Mouse (Mus musculus): Measurements from ENCODE around the gene Ttc36. TPM values are rescaled to one million over a fixed set of nuclear protein-coding genes. Genes with fewer than 3 reads are reported as not detected.

Gene Ttc36
- total RNA-seq (2022) = 1 to 10 TPM; 3.7 to 9.0 (median 5.5) TPM

- DNase-seq = no peak
Measured at GRCm38 (mm10) chr9:44802808-44803450, at the start of gene Ttc36. TSS of gene Ttc36 (minus strand) at chr9:44803072.

DNA sequence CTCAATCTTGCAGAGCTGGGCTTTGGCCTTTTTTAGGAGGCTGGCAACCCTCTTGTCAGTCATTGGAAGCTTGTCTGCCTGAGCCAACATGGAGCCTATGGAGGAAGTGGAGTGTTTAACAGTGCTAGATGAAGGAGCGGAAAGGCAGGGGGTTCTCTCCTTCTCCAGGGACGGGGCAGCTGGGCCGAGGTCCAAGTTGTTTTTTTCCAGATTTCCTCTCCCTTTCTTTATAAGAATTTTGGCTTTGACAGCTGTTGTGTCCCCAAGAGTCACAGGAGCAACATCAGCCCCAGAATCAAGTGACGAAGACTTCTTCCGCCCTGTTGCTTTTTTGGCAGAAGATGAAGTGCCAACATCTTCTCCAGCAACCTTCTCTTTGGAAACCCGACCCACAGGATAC lies 44.6 kb upstream of the Ttc36 start:
- DNase-seq = no peak

GRCm38 (mm10) chr9:44841241-44841640 lies 38.4 kb upstream of the Ttc36 start:
- no peak for DNase-seq

DNA sequence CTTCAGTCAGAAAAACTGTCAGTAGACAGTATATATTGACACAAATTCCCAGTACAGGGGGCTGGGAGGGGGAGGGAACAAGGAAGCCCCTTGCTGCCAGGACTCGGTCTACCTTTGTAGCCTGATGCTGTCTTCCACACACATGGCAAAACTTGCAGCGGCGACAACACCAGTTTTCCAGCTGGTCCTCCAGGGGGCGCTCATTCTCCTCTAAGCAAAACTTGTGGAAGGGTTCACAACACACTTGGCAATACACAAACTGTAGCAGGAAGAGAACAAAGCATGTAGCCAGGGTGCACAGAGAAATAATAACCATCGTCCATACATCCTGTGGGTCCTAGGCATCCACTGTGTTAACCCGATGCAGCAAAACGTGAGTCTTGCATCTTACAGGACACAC lies 33.6 kb upstream of the Ttc36 start:
- DNase-seq = peak; percentile 47

DNA sequence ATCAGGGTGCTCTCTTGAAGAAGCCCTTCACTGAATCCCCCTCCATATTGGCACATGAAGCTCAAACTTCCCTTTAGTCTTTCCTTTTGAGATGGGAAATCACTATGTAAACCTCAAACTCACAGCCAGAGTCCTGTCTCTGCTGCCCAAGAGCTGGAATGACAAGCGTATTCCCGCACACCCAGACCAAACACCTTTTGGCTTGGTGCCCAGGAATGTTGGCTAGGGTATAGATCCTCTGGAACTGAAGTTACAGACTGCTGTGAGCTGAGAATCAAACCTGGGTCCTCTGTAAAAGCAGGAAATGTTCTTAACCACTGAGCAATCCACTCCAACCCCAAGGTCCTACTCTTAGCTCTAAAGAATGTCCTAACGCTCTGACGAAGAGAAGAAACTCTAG lies 29.5 kb upstream of the Ttc36 start:
- DNase-seq = no peak

GRCm38 (mm10) chr9:44830506-44830905 lies 27.6 kb upstream of the Ttc36 start:
- no peak for DNase-seq

GRCm38 (mm10) chr9:44828944-44829343 lies 26.1 kb upstream of the Ttc36 start:
- no peak for DNase-seq

DNA sequence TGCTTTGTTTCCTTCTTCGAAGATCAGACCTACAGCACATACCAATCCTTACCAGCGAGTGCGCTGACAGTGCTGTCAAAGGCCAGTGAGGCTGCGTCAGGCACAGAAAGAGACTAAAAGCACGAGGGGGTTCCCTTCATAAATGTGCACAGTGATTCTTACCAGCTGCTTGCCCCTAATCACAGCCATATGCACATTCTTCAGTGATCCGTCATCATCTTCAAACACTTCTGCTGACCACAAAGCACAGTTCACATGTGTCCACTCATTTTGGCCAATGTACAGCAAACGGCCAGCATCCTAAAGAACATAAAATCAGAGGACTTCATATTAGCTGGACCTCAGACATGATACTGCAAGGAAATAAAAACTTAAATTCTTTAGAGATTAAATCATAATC lies 23.8 kb upstream of the Ttc36 start:
- no peak for DNase-seq

- DNase-seq = no peak
Measured at GRCm38 (mm10) chr9:44819920-44820827, 17.3 kb upstream of the Ttc36 start.

DNA sequence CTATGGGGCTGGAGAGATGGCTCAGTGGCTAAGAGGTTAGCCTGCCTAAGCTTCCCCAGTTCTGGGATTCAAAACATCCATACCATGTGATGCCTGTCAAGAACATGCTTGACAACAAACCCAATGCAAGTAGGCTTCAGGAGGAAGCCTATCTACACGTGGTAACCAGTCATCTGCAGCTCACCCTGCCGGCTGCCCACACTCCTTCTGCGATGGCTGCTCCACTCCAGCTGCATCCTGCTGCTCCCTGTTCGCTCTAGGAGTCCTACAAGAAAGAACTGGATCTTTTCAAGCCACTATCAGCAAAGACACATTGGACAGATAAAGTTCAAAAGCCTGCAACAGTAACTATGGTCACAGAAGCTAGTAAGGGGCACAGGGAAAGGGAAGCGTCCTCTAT lies 14.7 kb upstream of the Ttc36 start:
- no peak for DNase-seq

- DNase-seq = no peak
Measured at GRCm38 (mm10) chr9:44814179-44814578, 11.3 kb upstream of the Ttc36 start.

DNA sequence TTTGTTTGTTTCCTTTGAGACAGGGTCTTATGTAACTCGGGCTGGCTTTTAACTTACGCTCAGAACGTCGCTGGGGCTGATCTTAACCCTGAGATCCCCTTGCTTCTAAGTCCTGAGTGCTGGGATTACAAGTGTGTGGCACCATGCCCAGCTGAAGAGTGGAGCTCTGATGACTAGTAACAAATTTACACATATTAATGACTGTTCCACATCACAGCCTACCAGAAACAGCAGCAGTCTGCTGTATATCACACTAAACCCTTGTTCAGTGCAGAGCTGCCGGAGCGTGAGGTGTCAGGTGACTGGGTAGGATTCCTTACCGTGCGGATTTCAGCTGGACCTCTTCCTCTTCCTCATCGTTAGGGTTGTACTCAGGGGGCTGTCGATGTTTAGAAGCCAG lies 7.4 kb upstream of the Ttc36 start:
- no peak for DNase-seq

- no peak for DNase-seq
Measured at GRCm38 (mm10) chr9:44807778-44808177, 4.9 kb upstream of the Ttc36 start.

DNA sequence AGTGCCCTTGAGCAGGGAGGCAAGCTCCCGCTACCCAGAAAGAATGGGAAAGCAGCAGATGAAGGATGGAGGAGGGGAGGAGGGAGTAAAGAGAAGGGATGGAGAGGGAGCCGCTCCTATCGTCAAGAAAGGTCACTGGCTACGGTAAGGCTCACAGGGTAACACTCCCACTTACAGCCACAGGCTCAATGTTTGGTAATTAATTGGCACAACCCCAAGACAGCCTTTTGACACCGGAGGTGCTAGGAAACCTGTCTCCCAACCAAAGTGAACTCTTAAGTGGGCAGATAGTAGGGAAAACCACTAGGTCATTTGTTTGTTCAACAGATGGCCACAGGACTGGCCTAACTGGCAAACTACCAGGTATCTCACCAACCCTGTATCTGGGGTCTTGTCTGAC lies 4.3 kb upstream of the Ttc36 start:
- no peak for DNase-seq

- no peak for DNase-seq
Measured at GRCm38 (mm10) chr9:44805536-44805935, 2.7 kb upstream of the Ttc36 start.

DNA sequence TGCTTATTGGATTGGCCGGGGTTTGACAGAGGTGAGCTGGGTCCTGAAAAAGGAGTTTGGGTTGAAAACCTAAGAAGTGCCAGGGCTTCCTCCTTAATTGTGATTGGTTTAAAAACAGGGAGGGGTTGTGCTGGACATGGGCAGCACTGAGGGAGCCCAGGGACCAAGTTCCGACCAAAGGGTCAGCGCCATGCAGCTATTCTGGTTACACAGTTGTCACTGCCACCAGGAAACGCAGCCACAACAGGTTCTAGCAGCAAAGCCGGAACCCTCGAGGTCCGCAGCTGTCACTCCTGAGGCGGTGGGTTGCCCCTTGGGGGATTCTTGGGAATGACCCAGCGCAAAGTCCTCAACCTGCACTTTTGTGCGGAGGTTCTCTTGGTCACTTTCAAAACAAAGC lies 1.8 kb upstream of the Ttc36 start:
- no peak for DNase-seq

GRCm38 (mm10) chr9:44801669-44802068 lies 1.2 kb downstream of the Ttc36 start:
- no peak for DNase-seq

GRCm38 (mm10) chr9:44799958-44800324 lies 2.9 kb downstream of the Ttc36 start:
- DNase-seq = no peak

DNA sequence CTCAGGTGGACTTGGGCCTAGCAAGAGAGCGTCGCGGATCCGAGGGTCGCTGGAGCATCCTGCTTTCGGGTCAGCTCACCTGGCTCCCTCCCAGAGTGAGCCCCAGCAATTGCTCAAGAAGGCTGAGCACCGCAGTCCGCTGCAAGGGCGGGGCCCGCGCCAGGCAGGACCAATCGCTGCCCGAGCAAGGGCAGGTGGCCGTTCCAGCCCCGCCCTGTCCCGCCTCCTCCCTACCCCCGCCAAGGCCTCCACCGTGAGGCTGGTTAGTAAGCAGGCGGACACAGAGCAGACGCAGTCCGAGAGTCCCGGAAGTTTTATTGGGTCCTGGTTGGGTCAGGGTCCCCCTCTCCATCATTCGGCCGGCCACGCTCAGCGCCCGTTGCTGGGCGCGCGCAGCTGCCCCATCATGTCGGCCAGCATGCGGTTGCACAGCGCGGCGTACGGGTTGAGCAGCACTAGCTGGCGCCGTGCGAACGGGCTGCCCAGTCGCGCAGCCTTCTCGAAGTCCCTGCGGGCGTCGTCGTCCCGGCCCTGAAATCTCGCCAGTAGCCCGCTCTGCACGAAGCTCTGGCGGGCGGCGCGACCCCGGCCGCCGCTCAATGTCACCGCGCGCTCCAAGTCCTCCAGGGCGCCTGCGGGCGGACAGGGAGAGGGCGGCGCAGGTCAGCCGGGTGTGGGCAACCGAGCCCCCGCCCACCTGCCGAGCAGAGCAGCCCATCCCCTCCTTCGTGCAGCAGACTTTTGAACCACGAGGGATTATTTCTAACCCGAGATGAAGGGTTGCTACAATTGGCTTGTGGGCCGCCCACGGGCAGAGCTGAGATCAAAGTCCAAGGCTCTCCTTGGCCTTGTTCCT lies 3.5 kb downstream of the Ttc36 start, which contains the start of gene Tmem25:
Gene Tmem25, minus strand, starts transcription at position 206 of the 856 bp plus-strand sequence.
- DNase-seq = peak; percentile 87

DNA sequence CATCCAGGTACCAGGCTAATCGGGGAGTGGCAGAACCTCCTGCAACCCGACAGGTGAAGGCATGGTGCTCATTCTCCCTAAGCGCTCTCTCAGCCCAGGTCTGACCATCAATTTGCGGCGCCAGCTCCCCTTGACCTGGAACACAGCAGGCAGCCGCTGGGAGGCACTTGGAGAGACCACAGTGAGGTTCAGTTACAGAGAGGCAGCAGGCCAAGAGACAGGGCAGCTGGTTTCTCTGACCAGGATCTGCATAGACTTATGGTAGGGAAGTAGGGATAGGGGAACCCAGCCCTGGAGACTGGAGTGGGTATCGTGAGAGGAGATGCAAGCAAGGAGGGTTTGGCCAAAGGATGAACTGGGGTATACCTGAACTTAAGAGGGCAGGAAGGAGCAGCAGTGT lies 4.6 kb downstream of the Ttc36 start:
- DNase-seq = no peak

- no peak for DNase-seq
Measured at GRCm38 (mm10) chr9:44792842-44793241, 10.0 kb downstream of the Ttc36 start.

- peak; percentile 90 for DNase-seq
Measured at GRCm38 (mm10) chr9:44772750-44773651, 29.9 kb downstream of the Ttc36 start.
